Mouse (Mus musculus) lung, postnatal 0 days (tissue): ENCODE data around the gene Nt5c3.

Experiments used
- CTCF ChIP-seq: IDR thresholded peaks from 2 replicates; pipeline ENCODE4 v1.5.1; 2016; ENCODE audit warnings: antibody characterized with exemption, mild to moderate bottlenecking
- EP300 ChIP-seq: IDR thresholded peaks from 2 replicates; pipeline ENCODE4 v1.6.1; 2016; ENCODE audit warnings: antibody characterized with exemption, mild to moderate bottlenecking, control low read depth

GRCm38 (mm10) chr6:56969973-56970372 lies 46.2 kb upstream of the Nt5c3 start, which contains the start of gene Vmn1r5:
- no peak for TF ChIP-seq CTCF
- TF ChIP-seq EP300, result no peak
